Mouse (Mus musculus): ENCODE data around the gene Arid5a.

Arid5a gene

GRCm38 (mm10) chr1:36294402-36294801, 13.1 kb upstream of the Arid5a start:
- no peak for DNase-seq (ENCODE audit: low spot score)

GRCm38 (mm10) chr1:36296466-36297149, 10.9 kb upstream of the Arid5a start:
- no peak for DNase-seq (ENCODE audit: low spot score)

- no peak for DNase-seq (ENCODE audit: low spot score)
These were observed 9.4 kb upstream of the Arid5a start for GRCm38 (mm10) chr1:36298107-36298506.

- no peak for DNase-seq (ENCODE audit: low spot score)
These were observed 8.4 kb upstream of the Arid5a start for GRCm38 (mm10) chr1:36299126-36299525.

GRCm38 (mm10) chr1:36299676-36300075, 7.9 kb upstream of the Arid5a start:
- DNase-seq (ENCODE audit: low spot score) = no peak

GRCm38 (mm10) chr1:36300486-36300885, 7.0 kb upstream of the Arid5a start:
- no peak for DNase-seq (ENCODE audit: low spot score)

- no peak for DNase-seq (ENCODE audit: low spot score)
These were observed 5.3 kb upstream of the Arid5a start for GRCm38 (mm10) chr1:36302273-36302672.

- DNase-seq (ENCODE audit: low spot score) = no peak
These were observed 4.6 kb upstream of the Arid5a start for GRCm38 (mm10) chr1:36302957-36303356.

- no peak for DNase-seq (ENCODE audit: low spot score)
These were observed 3.9 kb upstream of the Arid5a start for GRCm38 (mm10) chr1:36303381-36304320.

GRCm38 (mm10) chr1:36304764-36305163, 2.8 kb upstream of the Arid5a start:
- DNase-seq (ENCODE audit: low spot score) = no peak

GRCm38 (mm10) chr1:36306120-36306519, 1.4 kb upstream of the Arid5a start:
- no peak for DNase-seq (ENCODE audit: low spot score)

GRCm38 (mm10) chr1:36307121-36307494, 425 bp upstream of the Arid5a start:
- no peak for DNase-seq (ENCODE audit: low spot score)

- no peak for DNase-seq (ENCODE audit: low spot score)
These were observed 943 bp downstream of the Arid5a start for GRCm38 (mm10) chr1:36308451-36308901.

- DNase-seq (ENCODE audit: low spot score) = no peak
These were observed 1.5 kb downstream of the Arid5a start for GRCm38 (mm10) chr1:36308966-36309475.

- DNase-seq (ENCODE audit: low spot score) = no peak
These were observed 2.0 kb downstream of the Arid5a start for GRCm38 (mm10) chr1:36309498-36309901.

GRCm38 (mm10) chr1:36314959-36315775, 7.6 kb downstream of the Arid5a start:
- no peak for DNase-seq (ENCODE audit: low spot score)

GRCm38 (mm10) chr1:36315776-36316100, 8.2 kb downstream of the Arid5a start:
- DNase-seq (ENCODE audit: low spot score) = no peak

- no peak for DNase-seq (ENCODE audit: low spot score)
These were observed 13.6 kb downstream of the Arid5a start for GRCm38 (mm10) chr1:36321164-36321563.

GRCm38 (mm10) chr1:36321829-36322573, 14.5 kb downstream of the Arid5a start:
- no peak for DNase-seq (ENCODE audit: low spot score)

- no peak for DNase-seq (ENCODE audit: low spot score)
These were observed 15.5 kb downstream of the Arid5a start for GRCm38 (mm10) chr1:36323076-36323475.

GRCm38 (mm10) chr1:36323746-36324448, 16.4 kb downstream of the Arid5a start:
- DNase-seq (ENCODE audit: low spot score) = no peak
